Mouse (Mus musculus) stomach, embryonic 14.5 days (tissue): Measurements from ENCODE around the gene Gabrb3. TPM values are rescaled to one million over a fixed set of nuclear protein-coding genes. Genes with fewer than 3 reads are reported as not detected.

Experiments used
- ATAC-seq: fragments of 200-750 bp; cut with Nextera tagmentation; 2 replicates; pipeline ENCODE4 v1.8.0; 2017; ENCODE audit warnings: low read depth, moderate TSS enrichment; ENCODE audit not compliant: insufficient number of reproducible peaks, insufficient read depth, low FRiP score
- H3K27ac ChIP-seq: fragments of 300-500 bp; sonication (generic); 2 replicates; pipeline ENCODE4 v1.5.1; 2014; ENCODE audit warnings: mild to moderate bottlenecking, low read length, moderate library complexity, mixed read lengths
- H3K27me3 ChIP-seq: fragments of 300-500 bp; sonication (generic); 2 replicates; pipeline ENCODE4 v1.6.1; 2014; ENCODE audit warnings: low read length, control low read depth, mixed read lengths; ENCODE audit not compliant: control insufficient read depth, insufficient read depth
- H3K36me3 ChIP-seq: fragments of 300-500 bp; sonication (generic); 2 replicates; pipeline ENCODE4 v1.6.1; 2014; ENCODE audit warnings: mild to moderate bottlenecking, control low read depth, low read length, moderate library complexity, mixed read lengths; ENCODE audit not compliant: control insufficient read depth, insufficient read depth
- H3K4me1 ChIP-seq: fragments of 300-500 bp; sonication (generic); 2 replicates; pipeline ENCODE4 v1.6.1; 2014; ENCODE audit warnings: low read length, control low read depth, mixed read lengths; ENCODE audit not compliant: control insufficient read depth, insufficient read depth
- H3K4me2 ChIP-seq: fragments of 300-500 bp; sonication (generic); replicated peaks from 2 replicates; pipeline ENCODE4 v1.6.1; 2014; ENCODE audit warnings: low read depth, low read length, control low read depth
- H3K4me3 ChIP-seq: fragments of 300-500 bp; sonication (generic); 2 replicates; pipeline ENCODE4 v1.5.1; 2014; ENCODE audit warnings: low read depth, low read length, control low read depth
- H3K9ac ChIP-seq: fragments of 300-500 bp; sonication (generic); replicated peaks from 2 replicates; pipeline ENCODE4 v1.6.1; 2014; ENCODE audit warnings: low read depth, mild to moderate bottlenecking, control low read depth, low read length, moderate library complexity, mixed read lengths
- H3K9me3 ChIP-seq: fragments of 300-500 bp; sonication (generic); 2 replicates; pipeline ENCODE4 v1.6.1; 2016; ENCODE audit warnings: low read depth, low read length, control low read depth; ENCODE audit not compliant: control insufficient read depth
- WGBS: fragments of 180-500 bp; shearing (Covaris S2); extraction: QIAGEN DNeasy Blood & Tissue Kit; methylation state at CpG from one replicate; pipeline ENCODE4 v1.1.7; 2014; 5-methylcytosine and 5-hydroxymethylcytosine counted together
- microRNA-seq: library from miRNA; unstranded; fragments of <30 nt; microRNA quantifications from one replicate; pipeline ENCODE4, GENCODE M21; 2016
- polyA plus RNA-seq: library from polyadenylated mRNA; unstranded; fragments of >200 nt; fragmentation: Nextera tagmentation; extraction: Ambion mirVana; gene quantifications from 2 replicates; pipeline ENCODE4 v1.2.1, GENCODE M21; 2014

Gabrb3 gene
- polyA plus RNA-seq, 1 experiment from 2014 or later = 5.1 TPM

DNA sequence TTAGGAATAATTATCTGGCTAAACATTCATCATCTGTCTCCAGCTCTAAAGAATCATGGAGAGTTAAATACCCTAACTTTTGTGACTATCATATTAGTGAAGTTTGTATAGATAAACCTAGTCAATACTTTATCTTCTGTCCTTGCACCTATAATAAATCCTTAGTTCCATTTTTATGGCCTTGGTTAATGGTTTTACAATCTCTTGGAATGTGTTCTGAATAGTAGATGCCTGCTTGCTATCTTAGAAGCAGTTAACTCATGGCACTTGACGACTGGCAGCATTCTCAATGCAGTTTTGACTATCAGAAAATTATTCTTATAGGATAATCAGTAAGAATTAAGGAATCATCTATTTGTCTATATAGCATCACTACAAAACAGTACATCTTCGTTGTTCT, 368.0 kb downstream of the Gabrb3 start:
- H3K4me1 ChIP-seq = no peaks in the 10 kb centered on the region
- H3K9me3 ChIP-seq = no peaks in the 10 kb centered on the region
- no peak overlapping the region for H3K9ac ChIP-seq
- whole genome bisulfite sequencing = 52% methylated on average over 2 of the region's 2 CpGs
- no peak overlapping the region for H3K4me3 ChIP-seq
- no peaks in the 10 kb centered on the region for H3K27me3 ChIP-seq
- H3K4me2 ChIP-seq = no peak overlapping the region
- no peak for ATAC-seq
- H3K27ac ChIP-seq = no peak overlapping the region
- no peaks in the 10 kb centered on the region for H3K36me3 ChIP-seq

DNA sequence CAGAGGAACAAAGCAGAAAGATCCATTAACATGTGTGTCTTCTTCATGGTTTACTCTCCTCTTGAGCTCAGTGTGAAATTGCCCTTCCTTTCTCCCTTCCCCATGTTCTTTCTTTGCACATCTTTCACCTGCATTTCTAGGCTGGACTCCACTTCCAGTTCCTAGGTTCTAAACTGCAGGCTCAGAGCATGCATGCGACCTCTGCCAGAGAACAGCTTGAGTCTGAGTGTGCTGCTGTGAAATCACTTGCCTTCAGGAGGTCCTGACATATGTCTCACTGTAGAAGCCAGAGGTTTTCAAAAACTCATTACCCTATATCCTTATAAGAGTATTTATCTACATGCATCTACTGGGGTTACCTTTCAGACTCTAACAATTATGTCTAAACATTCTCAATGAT, 383.8 kb downstream of the Gabrb3 start:
- no peak overlapping the region for H3K4me3 ChIP-seq
- no peaks in the 10 kb centered on the region for H3K27me3 ChIP-seq
- no peak overlapping the region for H3K9ac ChIP-seq
- 94% methylated on average over 1 of the region's 1 CpGs for WGBS
- ATAC-seq = no peak
- no peak overlapping the region for H3K27ac ChIP-seq
- no peaks in the 10 kb centered on the region for H3K36me3 ChIP-seq
- no peaks in the 10 kb centered on the region for H3K9me3 ChIP-seq
- no peak overlapping the region for H3K4me2 ChIP-seq
- no peaks in the 10 kb centered on the region for H3K4me1 ChIP-seq

DNA sequence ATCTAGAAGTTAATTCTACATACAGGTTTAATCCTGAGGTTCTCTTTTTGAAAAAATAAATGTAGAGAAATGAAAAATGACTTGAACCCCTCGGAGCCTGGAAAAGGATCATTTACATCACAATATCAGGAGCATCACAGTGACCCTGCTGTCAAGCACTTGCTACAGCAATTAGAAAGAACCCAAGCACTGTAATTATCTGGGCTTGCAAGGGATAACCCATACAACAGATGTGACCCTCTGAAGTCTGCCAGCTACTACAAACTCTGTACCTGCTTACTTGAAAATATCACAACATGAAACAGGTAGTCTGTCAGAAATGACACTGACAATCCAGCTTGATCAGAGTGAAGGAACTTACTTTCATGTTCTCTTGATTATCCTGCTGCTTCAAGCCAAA, 394.2 kb downstream of the Gabrb3 start:
- ATAC-seq = no peak
- 55% methylated on average over 1 of the region's 1 CpGs for WGBS
- Histone ChIP-seq H3K9ac (no peak overlapping the region), H3K27me3 (no peaks in the 10 kb centered on the region), H3K27ac (no peak overlapping the region), H3K4me1 (no peaks in the 10 kb centered on the region), H3K4me3 (no peak overlapping the region), H3K36me3 (no peaks in the 10 kb centered on the region), H3K9me3 (no peaks in the 10 kb centered on the region), H3K4me2 (no peak overlapping the region)

DNA sequence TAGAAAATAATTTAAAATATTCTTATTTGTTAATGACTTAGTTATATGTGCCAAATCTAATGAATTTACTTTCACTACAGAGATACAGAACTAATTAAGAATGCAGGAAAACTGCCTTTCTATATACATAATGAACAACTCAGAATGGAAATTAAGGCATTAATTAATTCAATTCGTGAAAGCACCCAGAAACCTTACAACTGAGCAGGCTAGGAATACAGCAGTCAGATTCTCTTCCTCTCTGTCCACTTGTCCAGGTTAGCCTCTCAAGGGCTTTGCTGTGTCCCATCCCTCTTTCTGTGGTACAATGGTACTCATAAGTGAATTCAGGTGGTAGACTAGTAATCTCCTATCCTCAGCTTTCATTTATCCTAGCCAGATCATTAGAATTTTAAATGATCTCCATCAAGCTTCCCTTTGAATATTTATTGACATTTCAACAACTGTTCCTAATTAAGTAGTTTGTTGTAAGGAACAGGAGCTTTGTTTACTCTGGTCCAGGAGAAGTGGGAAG, 422.9 kb downstream of the Gabrb3 start:
- Histone ChIP-seq H3K27me3 (no peaks in the 10 kb centered on the region), H3K9ac (no peak overlapping the region), H3K4me2 (no peak overlapping the region), H3K4me3 (no peak overlapping the region), H3K9me3 (no peaks in the 10 kb centered on the region), H3K4me1 (no peaks in the 10 kb centered on the region), H3K36me3 (no peaks in the 10 kb centered on the region), H3K27ac (no peak overlapping the region)
- ATAC-seq = no peak
- 82% methylated on average over 1 of the region's 1 CpGs for WGBS

DNA sequence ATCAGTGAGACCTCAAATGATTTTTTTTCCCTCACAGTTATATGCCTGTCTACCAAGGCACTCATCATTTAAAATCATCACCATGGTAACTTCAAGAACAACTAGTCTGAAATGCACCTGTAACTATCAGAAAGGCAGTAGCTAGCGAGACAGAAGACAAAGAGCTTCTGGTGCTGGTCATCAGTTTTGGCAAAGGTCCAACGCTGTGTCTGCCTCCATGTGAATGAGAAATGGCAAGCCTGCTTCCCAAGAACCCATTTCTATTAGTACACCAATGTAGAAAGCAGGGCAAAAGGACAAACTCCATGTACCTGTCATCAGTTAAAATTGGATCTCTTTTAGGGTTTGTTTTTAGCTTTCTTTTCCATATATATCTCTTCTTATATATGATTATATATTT, 448.5 kb downstream of the Gabrb3 start:
- Histone ChIP-seq H3K27ac (no peak overlapping the region), H3K4me2 (no peak overlapping the region), H3K4me1 (no peaks in the 10 kb centered on the region), H3K9ac (no peak overlapping the region), H3K9me3 (no peaks in the 10 kb centered on the region), H3K27me3 (no peaks in the 10 kb centered on the region), H3K36me3 (no peaks in the 10 kb centered on the region), H3K4me3 (no peak overlapping the region)
- ATAC-seq = no peak
- WGBS = 58% methylated on average over 2 of the region's 2 CpGs

Small RNAs within 50 kb of the gene (microRNA-seq; reads per million reads assigned to microRNA genes)
- not detected for gene Mir6389

Other genes with a start within 250 kb of the Gabrb3 start
- gene Gabrg3, start 32.5 kb upstream of the Gabrb3 start, polyA plus RNA-seq = 2.6 TPM in 2 replicates
- gene Gabra5, start 90.4 kb downstream of the Gabrb3 start, polyA plus RNA-seq = 0.48 and 0.74 TPM in 2 replicates